Mouse (Mus musculus) kidney, adult 2 months (tissue): ENCODE measurements around the gene Ric3. TPM values are rescaled to one million over a fixed set of nuclear protein-coding genes. Genes with fewer than 3 reads are reported as not detected.
A peak's percentile ranks its signal among the peaks of the same experiment; 100 is the strongest.

Source experiments
- DNase-seq: peaks from one replicate; pipeline ENCODE4 v3.0.0; 2021
- H3K27ac ChIP-seq: fragments of 200-500 bp; 2 replicates; pipeline ENCODE4 v1.5.1; 2012; ENCODE audit warnings: low read depth, low read length, control low read depth, inconsistent platforms; ENCODE audit not compliant: insufficient read depth
- H3K27me3 ChIP-seq: fragments of 200-500 bp; replicated peaks from 2 replicates; pipeline ENCODE4 v1.6.1; 2012; ENCODE audit warnings: mild to moderate bottlenecking, moderate library complexity, low read length, inconsistent platforms; ENCODE audit not compliant: control insufficient read depth, insufficient read depth
- H3K36me3 ChIP-seq: fragments of 200-500 bp; 2 replicates; pipeline ENCODE4 v1.6.1; 2012; ENCODE audit warnings: mild to moderate bottlenecking, moderate library complexity, low read length, inconsistent platforms; ENCODE audit not compliant: control insufficient read depth, insufficient read depth
- H3K4me1 ChIP-seq: fragments of 200-500 bp; 2 replicates; pipeline ENCODE4 v1.6.1; 2011; ENCODE audit warnings: low read length; ENCODE audit not compliant: control insufficient read depth, insufficient read depth
- H3K4me3 ChIP-seq: fragments of 200-500 bp; 2 replicates; pipeline ENCODE4 v1.5.1; 2011; ENCODE audit warnings: mild to moderate bottlenecking, low read depth, low read length, control low read depth; ENCODE audit not compliant: insufficient read depth
- CTCF ChIP-seq: fragments of 200-500 bp; conservative IDR thresholded peaks from 2 replicates; pipeline ENCODE4 v1.5.1; 2011; ENCODE audit warnings: low read depth, mild to moderate bottlenecking, control low read depth, low read length, moderate library complexity, mixed read lengths; ENCODE audit not compliant: insufficient read depth, insufficient read length
- POLR2A ChIP-seq: fragments of 200-500 bp; IDR thresholded peaks from one replicate; pipeline ENCODE4 v1.6.1; 2011; ENCODE audit warnings: low read depth, low read length, control low read depth
- WGBS: fragments of 180-500 bp; shearing (Covaris S2); methylation state at CpG from one replicate; pipeline ENCODE4 v1.1.7; 2018; 5-methylcytosine and 5-hydroxymethylcytosine counted together
- polyA plus RNA-seq: library from polyadenylated mRNA; depleted of rRNA; stranded (reverse); fragments of >200 nt; gene quantifications from 2 replicates; pipeline ENCODE4 v1.2.3, GENCODE M21; 2012; rRNA removed

Ric3 gene
- polyA plus RNA-seq, 1 experiment: 0.63 TPM

GRCm38 (mm10) chr7:108996156-108996555, 87.0 kb downstream of the Ric3 start:
- Histone ChIP-seq H3K27me3 (no peaks in the 10 kb centered on the region), H3K4me1 (no peaks in the 10 kb centered on the region), H3K4me3 (no peak overlapping the region), H3K36me3 (no peaks in the 10 kb centered on the region), H3K27ac (no peak overlapping the region)
- 70% methylated on average over 6 of the region's 6 CpGs for WGBS
- no peak for DNase-seq
- TF ChIP-seq POLR2A (no peak), CTCF (no peak)

- Histone ChIP-seq H3K27me3 (no peaks in the 10 kb centered on the region), H3K36me3 (no peaks in the 10 kb centered on the region), H3K27ac (no peak overlapping the region), H3K4me3 (no peak overlapping the region), H3K4me1 (no peaks in the 10 kb centered on the region)
- TF ChIP-seq CTCF: no peak
- no peak for TF ChIP-seq POLR2A
- 62% methylated on average over 3 of the region's 3 CpGs for WGBS
- no peak for DNase-seq
Measured at GRCm38 (mm10) chr7:108993881-108994291, 89.2 kb downstream of the Ric3 start.

GRCm38 (mm10) chr7:108993230-108993629, 89.9 kb downstream of the Ric3 start:
- DNase-seq: peak; percentile 35
- no peak overlapping the region for H3K27ac ChIP-seq
- no peaks in the 10 kb centered on the region for H3K4me1 ChIP-seq
- H3K27me3 ChIP-seq: no peaks in the 10 kb centered on the region
- TF ChIP-seq POLR2A (no peak), CTCF (no peak)
- 63% methylated on average over 7 of the region's 7 CpGs for WGBS
- H3K4me3 ChIP-seq: no peak overlapping the region
- H3K36me3 ChIP-seq: no peaks in the 10 kb centered on the region

GRCm38 (mm10) chr7:108991207-108991606, 91.9 kb downstream of the Ric3 start:
- no peak overlapping the region for H3K27ac ChIP-seq
- DNase-seq: no peak
- H3K4me3 ChIP-seq: no peak overlapping the region
- H3K36me3 ChIP-seq: no peaks in the 10 kb centered on the region
- H3K27me3 ChIP-seq: no peaks in the 10 kb centered on the region
- TF ChIP-seq CTCF: no peak
- no peak for TF ChIP-seq POLR2A
- 81% methylated on average over 9 of the region's 9 CpGs for WGBS
- H3K4me1 ChIP-seq: no peaks in the 10 kb centered on the region

- no peak for TF ChIP-seq POLR2A
- no peak for TF ChIP-seq CTCF
- 84% methylated on average over 3 of the region's 3 CpGs for WGBS
- no peak for DNase-seq
- H3K36me3 ChIP-seq: no peaks in the 10 kb centered on the region
- no peak overlapping the region for H3K4me3 ChIP-seq
- H3K27ac ChIP-seq: no peak overlapping the region
- no peaks in the 10 kb centered on the region for H3K27me3 ChIP-seq
- H3K4me1 ChIP-seq: no peaks in the 10 kb centered on the region
Measured at GRCm38 (mm10) chr7:108985934-108986708, 97.0 kb downstream of the Ric3 start.

Other genes starting within 250 kb of the Ric3 start
- gene Olfr516, start 232.8 kb downstream of the Ric3 start, polyA plus RNA-seq: not detected in 2 replicates
- gene Olfr517, start 211.0 kb downstream of the Ric3 start, polyA plus RNA-seq: not detected in 2 replicates
- gene Olfr518, start 198.3 kb downstream of the Ric3 start, polyA plus RNA-seq: not detected in 2 replicates
- not detected in 2 replicates for gene Olfr519, start 188.9 kb downstream of the Ric3 start, polyA plus RNA-seq
- 0.03 TPM in 2 replicates for gene Nlrp10, start 153.2 kb downstream of the Ric3 start, polyA plus RNA-seq
- 83.2 and 101 TPM in 2 replicates for gene Eif3f, start 148.9 kb downstream of the Ric3 start, polyA plus RNA-seq
- 0.31 and 0.52 TPM in 2 replicates for gene Tub, start 133.0 kb downstream of the Ric3 start, polyA plus RNA-seq
- gene Lmo1, start 91.9 kb upstream of the Ric3 start, polyA plus RNA-seq: 8.5 and 9.6 TPM in 2 replicates